Mouse (Mus musculus) heart, postnatal 4 days (tissue): ENCODE data around the gene Selenoo. TPM values are rescaled to one million over a fixed set of nuclear protein-coding genes. Genes with fewer than 3 reads are reported as not detected.

ENCODE experiments used
- DNase-seq: peaks from one replicate; pipeline ENCODE4 v3.0.0; 2021
- total RNA-seq, 2 experiments: library from RNA; stranded (reverse); gene quantifications; 2 replicates each; pipeline ENCODE4 v1.2.3; 2021

Selenoo gene
- total RNA-seq, 2 experiments from 2014 or later = 10.0 to 10.2 TPM

DNA sequence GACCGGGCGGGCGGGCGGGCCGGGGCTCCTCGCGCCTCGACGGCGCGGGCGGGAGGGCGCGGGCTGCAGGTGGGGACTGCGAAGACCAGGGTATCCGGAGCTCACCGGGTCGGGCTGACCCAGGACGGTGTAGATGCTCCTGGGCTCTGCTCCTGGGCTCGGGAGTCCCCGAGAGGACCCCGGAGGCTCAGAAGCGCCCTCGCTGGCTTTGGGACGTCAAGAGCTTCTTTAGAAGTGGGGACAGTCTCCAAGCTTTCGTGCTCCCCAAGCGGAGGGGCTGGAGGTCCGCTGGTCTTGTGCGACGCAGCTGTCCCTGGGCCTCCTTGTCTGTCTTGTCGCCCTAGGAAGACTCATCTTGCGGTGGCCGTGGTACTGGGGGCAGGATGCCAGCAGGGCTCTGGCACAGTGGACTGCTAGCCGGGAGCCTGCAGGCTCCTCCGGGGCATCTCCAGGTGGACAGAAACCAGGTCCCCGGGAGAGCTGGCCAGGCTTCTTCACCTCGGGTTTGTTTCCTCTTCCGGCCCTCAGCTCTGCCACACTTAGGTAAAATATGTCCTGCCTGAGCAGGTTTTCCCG is 12.6 kb upstream of the Selenoo start:
- peak; percentile 65 for DNase-seq

DNA sequence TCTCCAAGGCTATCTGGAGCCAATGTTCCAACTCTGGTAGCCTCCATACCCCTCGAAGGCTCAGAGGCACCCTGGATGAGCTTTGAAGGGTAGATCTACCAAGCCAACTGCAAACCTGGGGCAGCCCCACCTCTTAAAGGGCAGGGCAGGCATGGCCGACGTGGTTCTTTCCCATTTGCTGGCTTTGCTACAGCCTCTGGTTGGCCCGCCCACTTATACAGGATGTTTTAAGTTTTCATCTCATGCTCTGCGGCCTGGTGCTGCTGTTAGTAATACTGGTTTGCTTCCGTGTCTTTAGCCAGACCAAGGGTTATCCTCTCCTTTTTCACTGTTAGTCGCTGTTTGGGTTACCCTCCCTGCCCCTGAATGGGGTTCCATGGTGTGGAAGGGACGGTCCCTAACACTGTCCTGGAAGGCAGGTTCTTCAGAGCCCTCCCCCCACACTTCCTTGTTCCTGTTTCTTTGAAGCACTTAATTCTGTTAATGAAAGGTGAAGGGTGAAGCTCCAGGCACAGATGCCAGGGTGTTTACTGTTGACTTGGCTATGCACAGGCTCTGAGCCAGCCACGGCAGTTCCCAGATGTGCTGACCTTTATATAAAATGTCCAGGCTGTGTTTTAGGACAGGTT is 10.6 kb upstream of the Selenoo start:
- DNase-seq = peak; percentile 43

DNA sequence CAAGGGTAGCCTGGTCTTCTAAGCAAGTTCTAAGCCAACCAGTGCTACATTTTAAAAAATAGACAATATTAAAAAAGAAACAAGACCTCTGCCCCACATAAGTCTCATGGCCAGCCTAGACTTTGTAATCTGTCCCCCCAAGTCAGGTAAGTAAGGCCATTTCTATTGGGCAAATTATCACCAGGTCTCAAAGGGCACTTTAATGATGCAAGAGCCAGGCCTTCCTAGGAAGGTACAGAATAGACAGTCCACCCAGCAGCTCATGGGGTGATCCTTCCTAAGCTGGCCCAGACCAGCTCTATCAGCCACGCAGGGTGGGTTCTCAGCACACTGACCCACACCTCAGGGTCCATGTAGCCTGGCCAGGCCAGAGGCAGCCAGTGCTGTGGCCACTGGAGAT is 5.0 kb upstream of the Selenoo start:
- DNase-seq = no peak

DNA sequence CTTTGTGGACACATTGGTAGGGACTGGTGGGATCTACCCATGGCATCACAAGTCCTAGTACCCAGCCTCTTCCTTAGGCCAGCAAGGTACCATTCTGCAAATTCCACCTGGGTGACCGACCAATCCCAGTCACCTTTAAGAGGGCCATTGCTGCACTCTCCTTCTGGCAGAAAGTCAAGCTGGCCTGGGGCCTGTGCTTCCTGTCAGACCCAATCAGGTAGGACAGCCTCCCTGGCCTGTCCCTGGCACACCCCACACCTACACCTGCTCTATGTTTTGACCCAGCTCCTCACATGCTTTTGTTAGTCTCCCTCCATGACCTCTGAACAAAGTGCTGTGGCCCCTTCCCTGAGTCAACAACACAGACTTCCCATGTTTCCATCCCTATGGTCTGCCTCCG is 4.1 kb upstream of the Selenoo start:
- no peak for DNase-seq

DNA sequence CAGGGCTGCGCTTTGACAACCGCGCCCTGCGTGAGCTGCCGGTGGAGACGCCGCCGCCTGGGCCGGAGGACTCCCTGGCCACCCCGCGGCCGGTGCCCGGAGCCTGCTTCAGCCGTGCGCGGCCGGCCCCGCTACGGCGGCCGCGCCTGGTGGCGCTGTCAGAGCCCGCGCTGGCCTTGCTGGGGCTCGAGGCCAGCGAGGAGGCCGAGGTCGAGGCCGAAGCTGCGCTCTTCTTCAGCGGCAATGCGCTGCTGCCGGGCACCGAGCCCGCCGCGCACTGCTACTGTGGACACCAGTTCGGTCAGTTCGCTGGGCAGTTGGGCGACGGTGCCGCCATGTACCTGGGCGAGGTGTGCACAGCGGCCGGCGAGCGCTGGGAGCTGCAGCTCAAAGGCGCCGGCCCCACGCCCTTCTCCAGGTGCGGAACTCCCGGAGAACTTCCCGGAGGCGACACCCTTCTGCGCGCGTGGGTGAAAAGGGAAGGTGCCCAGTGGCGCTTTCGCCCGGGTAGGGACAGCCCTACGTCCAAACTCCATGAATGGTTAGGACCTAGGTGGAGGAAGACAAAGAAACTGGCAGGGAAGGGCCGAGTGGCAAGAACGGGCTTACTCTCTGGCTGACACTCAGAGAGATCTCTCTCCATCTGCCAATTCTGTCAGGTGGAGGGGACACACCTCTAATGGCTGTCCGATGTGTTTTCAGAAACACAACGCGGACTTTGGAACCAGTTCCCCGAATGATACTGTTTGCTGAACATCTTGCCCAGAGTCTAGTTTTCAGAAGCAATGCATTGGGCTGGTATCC is 566 bp downstream of the Selenoo start:
- peak; percentile 43 for DNase-seq

DNA sequence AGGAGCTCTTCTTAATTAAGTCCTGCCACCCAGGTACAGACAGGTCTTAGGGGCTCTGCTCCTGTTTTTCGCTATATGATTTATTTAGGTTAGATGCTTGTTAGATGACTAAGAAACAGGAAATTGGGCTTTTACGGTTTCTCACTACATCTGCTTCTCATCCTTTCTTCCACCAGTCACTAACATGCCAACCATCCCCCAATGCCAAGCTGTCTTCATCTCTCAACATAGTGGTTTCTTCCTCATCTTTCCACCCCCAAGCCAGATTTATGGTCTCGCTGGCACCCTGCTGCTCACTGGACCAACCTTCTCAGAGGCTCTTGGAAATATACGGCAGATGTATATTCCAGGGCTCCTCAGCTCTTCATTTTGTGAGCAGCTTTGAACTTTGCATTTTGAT is 1.8 kb downstream of the Selenoo start:
- no peak for DNase-seq

DNA sequence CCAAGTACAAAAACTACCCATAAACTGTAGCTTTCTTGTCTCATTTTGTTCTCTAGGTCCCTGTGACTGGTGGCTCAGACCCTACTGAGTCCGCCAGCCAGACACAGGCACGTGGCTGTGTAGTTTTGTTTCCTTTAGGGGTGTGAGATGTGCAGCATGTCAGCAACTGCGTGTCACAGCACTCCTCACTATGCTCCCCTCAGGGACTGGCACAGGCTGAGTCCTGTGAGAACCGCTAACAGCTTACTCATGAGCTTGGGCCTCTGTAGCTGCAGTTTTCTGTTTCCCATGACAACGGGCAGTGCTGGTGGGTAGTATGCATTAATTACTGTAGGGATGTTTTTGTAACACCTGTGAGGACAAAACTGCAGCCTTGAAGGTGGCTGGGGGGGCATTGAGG is 3.3 kb downstream of the Selenoo start:
- DNase-seq = no peak

DNA sequence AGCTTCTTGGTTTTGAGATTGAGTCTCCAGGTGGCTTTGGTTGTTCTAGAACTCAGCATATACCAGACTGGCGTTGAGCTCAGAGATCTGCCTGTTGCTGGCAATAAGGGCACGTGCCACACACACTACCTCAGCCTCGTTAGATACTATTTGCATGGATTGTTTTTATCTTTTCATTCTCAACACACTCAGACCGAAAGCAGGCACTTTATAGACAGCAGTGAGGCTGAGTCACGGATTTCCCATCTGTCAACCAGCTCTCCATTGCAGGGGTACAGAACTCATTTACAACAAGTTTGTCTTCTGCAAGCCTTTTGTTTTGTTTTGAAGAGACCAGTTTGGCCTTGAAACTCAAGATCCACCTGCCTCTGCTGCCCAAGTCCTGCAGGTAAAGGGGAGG is 8.6 kb downstream of the Selenoo start:
- DNase-seq = no peak

DNA sequence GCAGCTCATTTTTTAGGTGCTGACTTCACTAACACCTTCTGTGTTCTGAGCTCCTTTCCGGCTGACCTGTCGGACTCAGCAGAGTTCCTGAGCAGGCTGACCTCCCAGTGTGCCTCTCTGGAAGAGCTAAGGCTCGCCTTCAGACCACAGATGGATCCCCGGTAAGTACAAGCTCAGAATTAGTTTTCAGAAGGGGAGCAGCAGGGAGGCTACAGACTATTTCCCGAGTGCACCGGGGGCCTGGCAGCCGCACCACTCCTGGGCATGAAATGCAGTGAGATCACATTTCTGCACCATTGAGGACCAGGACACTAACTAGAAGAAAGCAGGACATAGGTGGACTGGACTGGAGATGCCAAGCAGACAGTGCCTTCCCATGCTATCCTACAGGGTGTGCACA is 9.7 kb downstream of the Selenoo start:
- no peak for DNase-seq

DNA sequence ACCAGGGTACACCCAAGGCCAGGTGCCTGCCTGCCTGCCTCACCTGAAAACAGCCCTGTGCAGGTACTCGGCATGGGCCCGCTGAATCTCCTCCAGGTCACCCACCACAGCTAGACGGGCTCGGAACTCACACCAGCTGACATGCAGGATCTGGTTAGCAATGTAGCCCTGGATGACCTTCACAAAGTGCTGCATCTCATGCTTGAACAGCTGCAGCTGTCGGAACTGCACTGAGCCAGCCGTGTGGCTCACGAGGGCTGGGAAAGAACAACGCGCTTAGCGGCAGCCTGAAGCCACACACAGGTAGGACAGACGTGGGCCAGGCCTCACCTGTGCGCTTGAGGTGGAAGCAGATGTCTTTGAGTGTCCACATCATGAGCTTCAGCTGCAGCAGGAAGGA is 11.9 kb downstream of the Selenoo start:
- no peak for DNase-seq

DNA sequence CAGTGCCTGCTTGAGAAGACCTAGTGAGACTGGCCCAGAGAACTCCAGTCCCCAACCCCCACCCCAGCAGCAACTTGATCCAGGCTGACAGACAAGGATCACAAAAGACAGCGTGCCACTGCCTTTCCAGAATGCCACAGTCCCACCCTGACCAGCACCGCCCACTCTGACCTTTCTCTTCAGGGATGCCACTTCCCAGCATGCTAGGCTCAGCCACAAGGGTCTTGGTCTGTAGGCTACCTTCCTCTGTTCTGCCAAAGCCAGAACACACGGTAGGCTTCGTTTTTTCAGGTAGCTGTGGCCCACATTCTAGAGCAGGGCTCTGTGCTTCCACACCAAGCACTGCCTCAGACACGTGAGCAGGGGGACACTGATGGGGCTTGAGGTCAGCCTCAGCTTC is 13.8 kb downstream of the Selenoo start:
- no peak for DNase-seq

DNA sequence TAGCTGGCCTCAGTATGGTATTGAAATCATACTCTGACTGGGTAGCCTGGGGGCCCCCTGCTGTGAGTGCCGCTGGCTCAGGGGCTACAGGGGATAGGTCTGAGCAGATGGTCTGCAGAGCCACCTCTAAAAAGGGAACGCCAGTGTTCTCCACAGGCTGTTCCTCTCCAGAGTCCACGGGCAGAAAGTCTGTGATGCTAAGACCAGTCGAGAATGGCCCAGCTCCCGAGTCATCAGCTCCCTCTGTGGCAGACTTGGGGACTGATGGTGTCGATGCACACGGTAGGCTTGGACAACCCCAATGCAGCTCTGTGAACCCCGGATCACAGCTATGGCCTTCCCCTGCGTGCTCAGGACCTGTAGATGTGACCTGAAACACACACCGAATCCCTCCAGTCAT is 15.0 kb downstream of the Selenoo start:
- DNase-seq = no peak

DNA sequence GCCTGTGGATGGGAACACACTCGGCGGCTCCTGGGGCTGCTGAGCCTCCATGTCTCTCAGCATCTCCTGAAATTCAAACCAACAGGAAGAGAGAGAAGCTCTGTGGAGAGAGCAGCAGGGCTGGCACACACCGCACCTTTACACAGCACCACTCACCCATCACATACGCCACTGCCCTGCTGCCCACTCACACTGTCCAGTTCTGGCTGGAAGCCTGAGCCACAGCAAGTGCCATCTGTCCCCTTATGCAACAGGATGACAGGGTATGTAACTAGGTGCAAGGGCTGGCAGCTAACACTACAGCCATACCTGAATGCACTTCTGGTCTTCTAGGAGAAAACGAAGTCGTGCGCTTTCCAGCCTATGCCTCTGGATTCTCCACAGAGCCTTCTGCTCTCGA is 15.5 kb downstream of the Selenoo start:
- DNase-seq = no peak

DNA sequence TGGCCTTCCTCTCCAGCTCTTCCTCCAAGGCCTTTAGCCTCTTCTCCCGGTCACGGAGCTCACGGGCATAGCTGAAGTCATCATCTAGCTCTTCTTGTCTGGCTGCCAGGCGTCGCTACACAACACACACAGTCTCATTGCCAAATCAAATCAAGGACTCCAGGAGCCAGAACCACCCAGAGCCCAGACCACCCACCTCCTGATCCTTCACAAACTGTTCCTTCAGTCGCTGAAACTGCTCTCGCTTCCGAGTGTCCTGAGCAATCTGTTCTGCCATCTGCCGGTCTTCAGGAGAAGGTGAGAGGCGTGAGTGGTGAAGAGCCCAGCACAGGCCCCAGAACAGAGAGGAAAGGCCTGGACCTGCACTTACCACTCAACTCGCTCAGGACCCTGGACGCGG is 17.2 kb downstream of the Selenoo start:
- DNase-seq = no peak

DNA sequence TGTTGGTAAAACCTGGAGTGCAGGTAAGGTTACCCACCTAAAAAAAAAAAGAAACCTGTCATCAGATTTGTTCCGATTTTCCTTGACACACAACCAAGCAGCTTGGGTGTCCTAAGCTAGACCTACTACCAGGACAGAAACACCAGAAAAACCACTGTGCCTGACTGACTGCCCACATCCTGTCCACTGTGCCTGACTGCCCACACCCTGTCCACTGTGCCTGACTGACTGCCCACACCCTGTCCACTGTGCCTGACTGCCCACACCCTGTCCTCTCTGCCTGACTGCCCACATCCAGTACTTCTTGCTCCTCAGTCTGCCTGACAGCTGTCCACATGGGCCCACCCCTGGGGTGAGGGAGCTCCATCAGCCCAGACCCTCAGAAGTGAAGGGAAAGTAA is 18.1 kb downstream of the Selenoo start:
- DNase-seq = no peak

DNA sequence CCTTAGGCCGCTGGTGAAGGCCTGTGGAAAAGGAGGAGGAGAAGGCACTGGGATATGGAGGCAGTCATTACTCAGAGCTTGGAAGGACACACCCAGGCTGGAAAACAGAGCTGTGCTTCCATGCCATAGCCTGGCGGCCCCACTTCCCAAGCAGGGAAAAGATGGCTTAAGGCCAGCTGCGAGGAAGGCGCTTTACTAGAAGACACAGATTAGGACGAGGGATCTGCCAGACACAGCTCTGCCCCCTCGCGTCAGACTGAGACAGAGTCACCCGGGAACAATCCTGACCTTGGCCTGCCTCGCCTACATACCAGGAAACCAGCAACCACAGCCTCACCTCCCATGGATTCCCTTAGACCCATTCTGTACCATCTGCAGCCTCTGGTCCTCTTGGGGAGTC is 21.3 kb downstream of the Selenoo start:
- peak; percentile 74 for DNase-seq

DNA sequence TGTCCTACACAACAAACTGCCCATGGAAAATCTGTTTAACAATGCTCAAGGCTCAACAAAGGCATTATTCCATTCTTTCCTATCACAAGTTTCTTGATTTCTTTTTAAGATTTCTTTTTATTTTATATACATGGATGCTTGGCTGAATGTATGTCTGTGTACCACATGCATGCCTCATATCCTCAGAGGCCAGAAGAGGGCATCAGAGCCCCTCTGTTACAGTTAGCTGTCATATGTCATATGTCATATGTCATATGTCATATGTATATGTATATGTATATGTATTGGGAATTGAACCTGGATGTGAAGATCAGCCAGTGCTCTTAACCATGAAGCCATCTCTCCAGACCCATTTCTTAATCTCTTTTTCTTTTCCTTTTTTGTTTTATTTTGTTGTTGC is 29.1 kb downstream of the Selenoo start:
- no peak for DNase-seq

DNA sequence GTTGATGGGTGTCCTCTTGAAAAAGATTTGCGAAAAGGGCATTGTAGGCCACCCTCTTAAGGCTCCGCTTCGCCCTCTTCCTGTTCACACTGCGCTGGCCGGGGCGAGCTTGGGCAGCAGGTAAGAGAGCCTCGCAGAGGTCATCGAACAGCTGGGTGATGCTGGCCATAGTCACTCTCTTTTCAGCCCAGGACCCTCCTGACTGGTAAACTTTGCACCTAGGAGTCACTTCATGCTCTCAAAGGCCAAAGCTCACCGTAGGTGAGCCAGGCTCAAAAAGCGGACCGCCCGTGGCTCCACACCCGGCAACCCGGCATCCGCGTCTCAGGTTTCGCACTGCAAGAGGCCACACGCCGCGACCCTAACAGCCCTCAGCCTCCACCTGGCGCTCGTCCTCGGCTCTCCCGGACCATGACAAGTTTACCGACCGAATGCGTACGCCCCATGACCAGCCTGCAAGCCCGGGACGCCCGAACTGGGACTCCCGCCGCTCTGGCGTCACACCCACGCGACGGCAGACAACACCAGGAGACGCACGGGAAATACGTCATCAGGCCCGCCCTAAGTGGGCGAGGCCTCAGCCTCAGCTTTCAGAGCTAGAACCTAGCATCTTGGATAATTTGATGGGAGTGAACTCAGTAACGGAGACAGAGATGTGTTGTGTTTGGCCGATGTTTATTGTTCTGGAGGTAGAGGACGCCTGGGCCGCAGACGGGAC is 33.9 kb downstream of the Selenoo start, which contains the start of gene Tubgcp6:
TSS of gene Tubgcp6 (minus strand) at position 464 of the 718 bp plus-strand sequence.
- DNase-seq = peak; percentile 95

DNA sequence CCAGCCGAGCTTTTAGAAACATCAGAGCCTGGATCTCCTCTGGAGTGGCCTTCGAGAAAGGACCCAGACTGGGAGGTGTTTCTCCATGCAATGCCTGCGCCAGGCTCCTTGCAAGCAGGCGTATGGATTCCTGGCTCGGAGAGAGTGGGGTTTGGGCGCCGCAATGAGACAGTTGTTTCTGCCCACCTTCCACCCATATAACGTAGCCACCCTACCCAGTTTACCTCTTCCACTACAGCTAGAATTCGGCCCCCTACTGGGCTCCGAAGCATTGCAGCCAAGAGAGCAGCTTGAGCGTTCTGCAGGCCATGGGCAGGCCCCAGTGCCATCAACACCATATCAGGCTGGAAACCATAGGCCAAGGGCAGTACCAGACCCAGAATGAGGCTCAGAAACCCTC is 34.7 kb downstream of the Selenoo start:
- DNase-seq = peak; percentile 43

DNA sequence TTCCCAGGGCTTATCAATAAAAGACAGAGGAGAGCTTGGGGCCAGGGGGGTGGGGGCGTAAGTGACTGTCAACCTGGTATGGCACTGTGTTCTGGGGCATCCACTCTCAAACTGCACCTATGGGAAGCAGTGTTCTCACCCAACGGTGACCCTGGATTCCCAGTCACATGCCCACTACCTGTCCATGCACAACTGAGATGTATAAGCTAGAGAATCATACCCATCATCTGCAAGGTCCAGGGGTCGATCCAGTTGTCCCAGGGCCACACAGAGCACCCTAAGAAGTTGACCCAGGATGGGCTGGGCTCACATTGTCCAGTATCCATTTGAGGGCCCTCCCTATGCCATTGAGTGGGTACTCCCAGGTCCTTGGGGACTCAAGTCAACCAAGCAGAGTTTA is 35.4 kb downstream of the Selenoo start:
- DNase-seq = no peak

DNA sequence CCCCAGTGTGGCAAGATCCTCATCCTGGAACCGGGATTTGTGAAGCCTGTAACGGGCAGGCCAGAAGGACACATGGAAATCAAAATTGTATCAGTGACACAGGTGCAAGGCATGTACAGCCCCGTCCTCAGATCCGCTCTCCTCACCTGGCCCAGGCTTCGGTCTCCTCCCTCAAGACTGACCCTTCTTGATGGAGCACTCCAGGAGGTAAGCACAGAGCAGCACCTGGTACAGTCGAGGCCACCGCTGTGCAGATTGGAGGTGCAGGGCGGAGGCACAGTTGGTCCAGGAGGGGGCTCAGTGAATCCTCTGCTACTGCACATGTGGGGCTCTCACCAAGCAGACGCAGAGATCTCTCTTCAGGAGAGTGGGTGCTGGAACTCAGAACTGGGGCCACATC is 36.5 kb downstream of the Selenoo start:
- no peak for DNase-seq

DNA sequence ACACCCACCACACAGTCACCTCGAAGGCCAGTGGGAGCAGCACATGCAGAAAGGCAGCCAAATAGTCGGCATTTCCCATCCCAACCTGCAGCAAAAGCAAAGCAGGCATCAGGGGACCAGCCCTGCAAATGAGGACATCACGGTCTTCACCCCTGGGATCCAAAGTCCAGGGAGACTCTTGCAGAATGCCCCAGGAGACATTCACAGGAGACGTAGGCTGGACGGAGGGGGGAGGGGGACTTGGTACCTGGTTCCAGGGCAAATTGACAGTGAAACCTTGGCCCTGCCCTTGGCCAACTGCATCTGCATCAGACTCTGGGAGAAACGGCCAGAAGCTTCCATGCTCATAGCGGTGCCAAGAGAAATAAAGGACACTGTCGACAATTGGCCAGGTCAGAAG is 37.7 kb downstream of the Selenoo start:
- no peak for DNase-seq

DNA sequence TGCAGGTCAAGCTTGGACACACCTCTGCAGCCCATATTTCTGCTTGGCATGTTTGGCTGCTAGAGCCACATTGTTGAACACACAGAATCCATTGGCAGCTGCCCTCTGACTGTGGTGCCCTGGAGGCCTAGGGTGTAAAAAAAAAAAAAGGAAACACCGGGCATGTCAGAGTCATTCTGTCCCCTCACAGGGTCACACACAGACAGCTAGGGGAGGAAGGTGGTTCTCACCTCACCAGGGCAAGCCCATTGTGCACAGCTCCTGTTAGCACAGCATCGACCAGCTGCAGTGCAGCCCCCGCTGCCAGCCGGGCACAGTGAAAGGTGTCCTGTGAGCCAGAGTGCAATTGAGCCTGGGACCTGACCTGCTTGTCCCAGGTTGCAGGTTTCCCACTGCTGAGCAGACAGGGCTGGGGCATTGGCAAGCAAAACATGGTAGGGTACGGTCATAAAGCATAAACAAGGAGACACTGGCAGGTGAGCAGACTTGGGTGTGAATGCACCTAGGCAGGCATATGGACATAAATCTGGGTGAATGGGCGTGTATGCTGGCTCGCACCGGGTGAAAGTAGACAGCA is 38.6 kb downstream of the Selenoo start:
- no peak for DNase-seq
